Mouse (Mus musculus): ENCODE data around the gene Mxd3. TPM values are rescaled to one million over a fixed set of nuclear protein-coding genes. Genes with fewer than 3 reads are reported as not detected.
A peak's percentile ranks its signal among the peaks of the same experiment; 100 is the strongest.

The Mxd3 gene
- total and polyA plus RNA-seq, 3 experiments: 3.9 to 9.3 TPM; not detected in 1

DNA sequence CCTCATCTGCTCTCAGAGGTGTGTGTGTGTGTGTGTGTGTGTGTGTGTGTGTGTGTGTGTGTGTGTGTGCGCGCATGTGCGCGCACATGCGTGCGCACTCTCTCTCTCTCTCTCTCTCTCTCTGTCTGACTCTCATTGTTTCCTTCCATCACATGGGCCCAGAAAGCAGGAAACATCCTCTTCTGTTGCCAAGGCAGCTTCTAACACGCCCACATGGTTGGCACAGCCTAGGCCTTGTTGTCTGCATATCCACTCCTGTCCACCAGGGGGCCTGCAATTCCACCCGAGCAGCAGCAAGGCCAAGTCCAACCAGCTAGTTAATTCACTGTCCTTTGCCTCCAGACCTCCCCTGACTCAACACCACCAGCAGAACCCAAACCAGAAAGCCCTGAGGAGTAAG, 2.0 kb downstream of the Mxd3 start (continued):
- TF ChIP-seq ELF1 (IDR thresholded peaks at IDR 0.05; ENCODE audit: low read depth, low read length) (0 out of 2 replicates have a peak, but pooled peaks have one; percentile 36), POLR2A (IDR thresholded peaks at IDR 0.05; ENCODE audit: control insufficient read depth in 1 of 2, insufficient read depth in 1 of 2, low read depth in 1 of 2, low read length in 2 of 2, poor library complexity in 1 of 2) (no peak), CHD1 (IDR thresholded peaks at IDR 0.05; ENCODE audit: low read depth, low read length) (no peak), ZNF384 (IDR thresholded peaks at IDR 0.05; ENCODE audit: low read depth, low read length) (no peak), HCFC1 (IDR thresholded peaks at IDR 0.05; ENCODE audit: low read depth, low read length) (no peak), TBP (IDR thresholded peaks at IDR 0.05; ENCODE audit: low read depth, low read length) (0 out of 2 replicates have a peak, but pooled peaks have one; percentile 32), ZKSCAN1 (IDR thresholded peaks at IDR 0.05; ENCODE audit: low read depth, low read length) (no peak)

DNA sequence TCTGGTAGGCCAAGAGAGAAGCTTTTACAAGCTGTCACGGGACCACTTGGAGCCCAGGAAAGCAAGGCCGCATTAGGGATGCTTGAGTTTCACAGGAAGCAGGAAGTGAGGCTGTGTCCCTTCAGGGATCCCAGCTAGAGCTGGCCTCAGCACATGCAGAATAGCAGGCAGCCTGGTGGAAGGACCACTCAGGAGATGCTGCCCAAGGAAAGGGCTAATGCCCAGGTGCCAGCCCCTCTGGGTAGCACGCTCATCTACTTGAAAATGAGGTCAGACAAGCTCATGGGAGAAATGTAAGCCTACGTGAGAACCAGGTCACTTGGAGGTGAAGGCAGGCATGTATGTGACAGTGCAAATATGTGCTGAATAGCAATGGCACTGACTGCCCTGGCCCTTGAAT, 2.5 kb downstream of the Mxd3 start:
- H3K9me3 ChIP-seq (replicated peaks; ENCODE audit: insufficient read depth, low read length): no peaks in the 10 kb centered on the region
- DNase-seq (ENCODE audit: low read depth, low spot score): peak; percentile 39
- H3K79me2 ChIP-seq (ENCODE audit: control insufficient read depth, insufficient read depth, low read length, poor library complexity): peaks cover 14% of the 10 kb centered on the region
- no peak overlapping the region for H3K9ac ChIP-seq (ENCODE audit: control insufficient read depth, low read depth, low read length, poor library complexity, severe bottlenecking)
- TF ChIP-seq ZC3H11A (IDR thresholded peaks at IDR 0.05; ENCODE audit: low read depth, low read length): no peak
- TF ChIP-seq EP300 (IDR thresholded peaks at IDR 0.05; ENCODE audit: low read depth in 1 of 2, low read length in 2 of 2): no peak
- no peak for TF ChIP-seq USF2 (IDR thresholded peaks at IDR 0.05; ENCODE audit: borderline replicate concordance in 1 of 2, insufficient read depth in 1 of 2, low read depth in 1 of 2, low read length in 2 of 2)
- TF ChIP-seq CHD2 (IDR thresholded peaks at IDR 0.05; ENCODE audit: low read length): no peak
- TF ChIP-seq KAT2A (conservative IDR thresholded peaks at IDR 0.05; ENCODE audit: low read depth, low read length): no peak
- peaks cover 0 to 17% of the 10 kb centered on the region in 2 experiments; a peak in 2 of 4 replicates for H3K4me1 ChIP-seq (ENCODE audit: control insufficient read depth in 1 of 2, insufficient read depth in 2 of 2, low read length in 2 of 2)
- no peak overlapping the region for H3K4me3 ChIP-seq (ENCODE audit: control insufficient read depth in 1 of 2, insufficient read depth in 1 of 2, low read depth in 2 of 2, low read length in 2 of 2)
- no peaks in the 10 kb centered on the region for H3K27me3 ChIP-seq (ENCODE audit: control insufficient read depth in 1 of 2, insufficient read depth in 2 of 2, low read length in 2 of 2)
- no peak overlapping the region for H3K27ac ChIP-seq (ENCODE audit: control insufficient read depth, low read depth, low read length)
- H3K36me3 ChIP-seq (ENCODE audit: control insufficient read depth in 1 of 2, insufficient read depth in 2 of 2, low read length in 2 of 2): peaks cover 4 to 9% of the 10 kb centered on the region in 2 experiments; a peak in 2 of 4 replicates

- H3K79me2 ChIP-seq (ENCODE audit: control insufficient read depth, insufficient read depth, low read length, poor library complexity): peaks cover 29% of the 10 kb centered on the region
- no peak overlapping the region for H3K9ac ChIP-seq (ENCODE audit: control insufficient read depth, low read depth, low read length, poor library complexity, severe bottlenecking)
- H3K9me3 ChIP-seq (replicated peaks; ENCODE audit: insufficient read depth, low read length): no peaks in the 10 kb centered on the region
- DNase-seq (ENCODE audit: low read depth, low spot score): no peak
- TF ChIP-seq POLR2AphosphoS2 (IDR thresholded peaks at IDR 0.05; ENCODE audit: low read length) (0 out of 2 replicates have a peak, but pooled peaks have one; percentile 11), MXI1 (IDR thresholded peaks at IDR 0.05; ENCODE audit: low read depth, low read length) (no peak)
- peaks cover 0 to 23% of the 10 kb centered on the region in 2 experiments; a peak in 2 of 4 replicates for H3K4me1 ChIP-seq (ENCODE audit: control insufficient read depth in 1 of 2, insufficient read depth in 2 of 2, low read length in 2 of 2)
- no peak overlapping the region for H3K27ac ChIP-seq (ENCODE audit: control insufficient read depth, low read depth, low read length)
- no peak overlapping the region for H3K4me3 ChIP-seq (ENCODE audit: control insufficient read depth in 1 of 2, insufficient read depth in 1 of 2, low read depth in 2 of 2, low read length in 2 of 2)
- no peaks in the 10 kb centered on the region for H3K27me3 ChIP-seq (ENCODE audit: control insufficient read depth in 1 of 2, insufficient read depth in 2 of 2, low read length in 2 of 2)
- H3K36me3 ChIP-seq (ENCODE audit: control insufficient read depth in 1 of 2, insufficient read depth in 2 of 2, low read length in 2 of 2): peaks cover 4 to 13% of the 10 kb centered on the region in 2 experiments; a peak in 3 of 4 replicates
Measured at GRCm38 (mm10) chr13:55325596-55325995, 4.0 kb downstream of the Mxd3 start.

Measured in MEL (cell line).